Mouse (Mus musculus) forebrain, embryonic 14.5 days (tissue): Measurements from ENCODE around the gene Celf2. TPM values are rescaled to one million over a fixed set of nuclear protein-coding genes. Genes with fewer than 3 reads are reported as not detected.

Experiments used
- ATAC-seq: fragments of 200-750 bp; cut with Nextera tagmentation; 2 replicates; pipeline ENCODE4 v1.8.0; 2017; ENCODE audit warnings: mild to moderate bottlenecking, moderate library complexity
- DNase-seq: peaks from one replicate; pipeline ENCODE4 v3.0.0-alpha.2; 2015; ENCODE audit warnings: low spot score
- H3K27ac ChIP-seq: fragments of 300-500 bp; sonication (generic); 2 replicates; pipeline ENCODE4 v1.5.1; 2014; ENCODE audit warnings: low read depth, mild to moderate bottlenecking, control low read depth, low read length, moderate library complexity
- H3K27me3 ChIP-seq: fragments of 300-500 bp; sonication (generic); replicated peaks from 2 replicates; pipeline ENCODE4 v1.6.1; 2014; ENCODE audit warnings: low read length, control low read depth, mixed read lengths; ENCODE audit not compliant: control insufficient read depth, insufficient read depth
- H3K36me3 ChIP-seq: fragments of 300-500 bp; sonication (generic); 2 replicates; pipeline ENCODE4 v1.6.1; 2014; ENCODE audit warnings: low read length, control low read depth; ENCODE audit not compliant: control insufficient read depth, insufficient read depth
- H3K4me1 ChIP-seq: fragments of 300-500 bp; sonication (generic); 2 replicates; pipeline ENCODE4 v1.6.1; 2014; ENCODE audit warnings: antibody characterized with exemption, low read length, control low read depth; ENCODE audit not compliant: control insufficient read depth, insufficient read depth
- H3K4me2 ChIP-seq: fragments of 300-500 bp; sonication (generic); 2 replicates; pipeline ENCODE4 v1.6.1; 2014; ENCODE audit warnings: mild to moderate bottlenecking, control low read depth, low read length
- H3K4me3 ChIP-seq: fragments of 300-500 bp; sonication (generic); 2 replicates; pipeline ENCODE4 v1.5.1; 2014; ENCODE audit warnings: low read depth, low read length, control low read depth
- H3K9ac ChIP-seq: fragments of 300-500 bp; sonication (generic); 2 replicates; pipeline ENCODE4 v1.6.1; 2014; ENCODE audit warnings: mild to moderate bottlenecking, low read length, control low read depth, moderate library complexity
- H3K9me3 ChIP-seq: fragments of 300-500 bp; sonication (generic); replicated peaks from 2 replicates; pipeline ENCODE4 v1.6.1; 2016; ENCODE audit warnings: low read length, control low read depth, mixed read lengths; ENCODE audit not compliant: control insufficient read depth
- WGBS: fragments of 180-500 bp; shearing (Covaris S2); extraction: QIAGEN DNeasy Blood & Tissue Kit; methylation state at CpG from one replicate; pipeline ENCODE4 v1.1.7; 2014; 5-methylcytosine and 5-hydroxymethylcytosine counted together
- polyA plus RNA-seq: library from polyadenylated mRNA; unstranded; fragments of >200 nt; fragmentation: Nextera tagmentation; extraction: Ambion mirVana; gene quantifications from 2 replicates; pipeline ENCODE4 v1.2.1, GENCODE M21; 2014

Gene Celf2
- polyA plus RNA-seq, 1 experiment from 2014 or later, result 198 TPM

DNA sequence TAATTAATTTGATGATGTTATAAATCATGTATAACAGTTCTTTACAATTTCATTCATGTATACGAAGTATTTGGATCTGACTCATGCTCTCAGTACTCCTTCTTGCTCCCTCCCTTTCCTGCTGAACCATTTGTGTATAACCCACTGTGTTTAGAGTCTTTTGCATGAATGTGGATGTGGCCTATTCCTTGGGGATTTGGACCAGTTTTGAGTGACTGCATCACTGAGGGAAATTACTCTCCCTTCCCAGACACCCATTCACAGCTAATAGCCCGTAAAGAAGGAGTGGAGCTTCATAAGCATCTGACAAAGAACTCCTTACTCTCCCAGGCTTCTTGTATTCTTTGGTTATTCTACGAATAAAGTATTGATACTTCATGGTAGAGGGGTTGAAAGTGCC, 189.6 kb downstream of the Celf2 start:
- H3K9me3 ChIP-seq, result no peaks in the 10 kb centered on the region
- H3K4me3 ChIP-seq, result no peak overlapping the region
- peaks cover 5% of the 10 kb centered on the region; the same call in 1 of the 2 replicates for H3K4me1 ChIP-seq
- 6% methylated on average over 3 of the region's 3 CpGs for WGBS
- H3K9ac ChIP-seq, result no peak overlapping the region
- H3K27ac ChIP-seq, result peak overlapping the region; percentile 21; the same call in 1 of the 2 replicates
- DNase-seq (peak; percentile 65), ATAC-seq (peak; percentile 72)
- H3K36me3 ChIP-seq, result no peaks in the 10 kb centered on the region
- H3K27me3 ChIP-seq, result no peaks in the 10 kb centered on the region
- no peak overlapping the region for H3K4me2 ChIP-seq

DNA sequence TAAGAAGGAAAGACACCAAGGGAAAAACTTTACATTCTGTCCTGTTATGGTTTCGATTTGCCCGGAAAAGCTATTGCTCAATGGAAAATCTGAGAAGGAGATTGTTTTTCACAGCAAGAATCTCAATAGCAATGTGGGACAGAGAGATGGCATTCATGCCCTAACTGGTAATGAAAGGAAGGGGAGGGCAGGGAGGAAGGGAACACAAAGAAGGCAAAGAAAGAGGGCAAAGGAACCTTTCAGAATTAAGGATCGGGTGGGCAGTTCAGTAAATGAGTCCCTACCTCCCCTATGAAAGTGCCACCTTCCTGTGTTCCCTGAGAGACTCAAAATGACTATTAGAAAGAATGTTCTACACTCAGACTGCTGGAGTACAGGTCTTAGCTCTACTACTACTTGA, 197.6 kb downstream of the Celf2 start:
- H3K4me3 ChIP-seq, result no peak overlapping the region
- peak overlapping the region; percentile 12; the same call in 1 of the 2 replicates for H3K4me2 ChIP-seq
- H3K27ac ChIP-seq, result no peak overlapping the region
- no peaks in the 10 kb centered on the region for H3K9me3 ChIP-seq
- no peaks in the 10 kb centered on the region for H3K36me3 ChIP-seq
- H3K4me1 ChIP-seq, result peaks cover 31% of the 10 kb centered on the region
- DNase-seq, result peak; percentile 34
- ATAC-seq, result no peak
- 8% methylated on average over 3 of the region's 3 CpGs for WGBS
- H3K27me3 ChIP-seq, result no peaks in the 10 kb centered on the region
- H3K9ac ChIP-seq, result no peak overlapping the region

DNA sequence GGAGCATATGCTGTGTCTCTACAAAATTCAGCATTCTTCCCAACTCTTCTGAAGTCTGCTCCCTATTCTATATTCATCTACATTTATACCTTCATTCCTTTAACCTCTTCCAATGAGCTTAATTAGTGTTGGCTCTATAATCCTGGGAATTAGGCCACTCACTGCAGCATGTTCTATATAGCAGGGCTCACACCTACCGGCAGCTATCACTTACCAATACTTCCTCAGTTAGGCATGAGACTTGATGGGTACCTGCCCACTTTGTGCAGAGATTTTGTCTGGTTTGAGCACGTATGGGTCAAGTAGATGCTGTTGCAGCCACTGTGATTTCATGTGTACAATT, 198.6 kb downstream of the Celf2 start:
- H3K36me3 ChIP-seq, result no peaks in the 10 kb centered on the region
- ATAC-seq, result peak; percentile 40; the same call in 1 of the 2 replicates
- 16% methylated on average over 2 of the region's 2 CpGs for WGBS
- H3K27ac ChIP-seq, result 0 out of 2 replicates have a peak overlapping the region, but pooled peaks have one; percentile 2
- H3K9me3 ChIP-seq, result no peaks in the 10 kb centered on the region
- no peak overlapping the region for H3K4me2 ChIP-seq
- no peak overlapping the region for H3K4me3 ChIP-seq
- H3K4me1 ChIP-seq, result peaks cover 31% of the 10 kb centered on the region
- DNase-seq, result peak; percentile 32
- H3K9ac ChIP-seq, result no peak overlapping the region
- H3K27me3 ChIP-seq, result no peaks in the 10 kb centered on the region

DNA sequence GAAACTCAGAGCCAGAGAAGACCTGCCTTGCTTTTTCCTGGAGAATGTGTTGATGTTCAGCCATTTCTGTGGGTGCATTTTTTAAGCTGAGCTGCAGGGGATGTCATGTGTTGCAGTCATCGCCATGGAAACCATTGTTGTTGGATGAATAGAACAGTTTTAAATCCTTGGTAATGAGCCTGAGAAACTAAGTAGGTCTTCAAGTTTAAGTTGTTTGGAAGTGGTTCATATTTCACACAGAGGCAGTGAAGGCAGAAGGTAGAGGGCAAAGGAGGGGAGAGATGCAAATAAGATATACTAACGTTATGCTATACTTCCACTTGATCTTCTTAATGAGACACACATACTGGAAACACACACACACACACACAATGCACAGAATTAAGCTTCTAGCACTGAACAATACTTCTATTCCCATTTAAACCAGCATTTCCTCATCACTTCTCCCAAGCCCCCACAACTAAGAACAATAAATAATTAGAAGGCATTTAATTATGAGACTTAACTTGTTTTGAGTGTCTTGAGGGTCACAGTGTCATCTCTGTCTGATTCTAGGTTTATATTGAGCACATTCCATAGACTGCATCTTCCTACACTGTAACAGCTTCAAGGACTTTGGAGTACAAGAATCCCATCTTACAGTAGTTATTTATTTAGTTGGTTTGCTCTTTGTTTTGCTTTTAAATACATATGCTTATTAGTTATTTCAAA, 199.1 kb downstream of the Celf2 start:
- peak overlapping the region; percentile 55 for H3K27ac ChIP-seq
- 3% methylated on average over 2 of the region's 2 CpGs for WGBS
- H3K4me3 ChIP-seq, result no peak overlapping the region
- H3K27me3 ChIP-seq, result no peaks in the 10 kb centered on the region
- no peak overlapping the region for H3K9ac ChIP-seq
- DNase-seq (peak; percentile 93), ATAC-seq (peak; percentile 80)
- no peaks in the 10 kb centered on the region for H3K36me3 ChIP-seq
- no peaks in the 10 kb centered on the region for H3K9me3 ChIP-seq
- H3K4me1 ChIP-seq, result peaks cover 31% of the 10 kb centered on the region
- 0 out of 2 replicates have a peak overlapping the region, but pooled peaks have one; percentile 0 for H3K4me2 ChIP-seq

DNA sequence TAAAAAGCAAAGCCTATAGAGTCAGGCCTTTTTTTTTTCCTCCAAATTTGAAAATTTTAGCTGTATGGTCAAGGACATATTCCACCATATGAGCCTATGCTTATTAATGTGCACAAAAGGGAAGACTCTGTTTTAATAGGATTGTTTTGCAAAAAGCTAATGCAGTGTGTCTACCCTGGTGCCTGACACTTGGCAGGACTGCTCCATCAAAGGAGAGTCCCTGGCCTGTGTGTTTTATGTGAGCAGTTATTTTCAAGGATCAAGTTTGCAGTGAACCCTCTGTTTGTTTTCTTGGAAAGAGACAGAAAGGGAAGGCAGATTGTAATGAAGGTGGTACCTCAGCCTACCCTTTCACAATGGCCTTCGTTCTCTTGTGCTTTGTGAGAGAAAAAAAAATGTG, 200.0 kb downstream of the Celf2 start:
- Histone ChIP-seq H3K4me1 (peaks cover 31% of the 10 kb centered on the region), H3K9ac (no peak overlapping the region), H3K36me3 (no peaks in the 10 kb centered on the region), H3K27ac (peak overlapping the region; percentile 56; the same call in 1 of the 2 replicates), H3K4me2 (no peak overlapping the region), H3K27me3 (no peaks in the 10 kb centered on the region), H3K4me3 (no peak overlapping the region), H3K9me3 (no peaks in the 10 kb centered on the region)
- ATAC-seq (0 out of 2 replicates have a peak, but pooled peaks have one; percentile 15), DNase-seq (peak; percentile 35)
- 5% methylated on average over 1 of the region's 1 CpGs for WGBS

DNA sequence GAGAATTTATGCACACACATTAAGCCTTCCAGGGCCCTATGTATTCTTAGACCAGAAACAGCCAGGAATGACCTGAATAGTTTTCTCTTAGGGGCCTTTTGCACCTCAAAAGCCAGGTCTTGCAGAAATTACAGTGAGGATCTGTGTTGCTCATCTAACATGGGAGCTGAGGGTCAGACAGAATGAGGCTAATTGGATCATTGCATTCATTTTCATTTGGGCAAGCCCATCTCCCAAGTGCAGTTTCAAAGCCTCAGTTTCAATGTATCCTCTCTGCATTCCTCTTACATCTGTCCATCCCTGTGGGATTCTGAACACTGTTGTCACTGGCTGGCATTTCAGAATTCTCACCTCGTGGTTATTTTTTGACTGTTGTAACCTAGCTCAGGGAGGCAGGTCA, 200.6 kb downstream of the Celf2 start:
- WGBS, result 9% methylated on average over 1 of the region's 1 CpGs
- no peaks in the 10 kb centered on the region for H3K36me3 ChIP-seq
- ATAC-seq, result peak; percentile 13; the same call in 1 of the 2 replicates

DNA sequence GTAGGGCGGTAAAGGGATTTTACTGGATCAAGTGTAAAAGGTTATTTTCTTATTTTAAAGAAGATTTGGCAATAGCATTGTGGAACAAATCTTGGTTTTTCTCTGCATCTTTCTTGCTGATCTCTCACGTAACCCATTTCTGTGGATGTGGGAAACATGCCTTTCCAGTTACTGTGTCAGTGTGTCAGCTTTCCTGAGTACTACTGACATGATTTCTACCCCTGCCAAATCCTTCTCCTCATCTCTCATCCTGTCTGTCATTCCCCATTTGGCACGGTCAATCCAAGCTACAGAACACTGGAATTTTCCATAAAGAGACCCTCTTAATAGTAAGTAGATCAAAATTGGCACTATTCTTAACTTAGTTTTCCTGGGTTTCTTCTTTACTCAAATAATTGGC, 221.9 kb downstream of the Celf2 start:
- Histone ChIP-seq H3K36me3 (no peaks in the 10 kb centered on the region), H3K9me3 (no peaks in the 10 kb centered on the region), H3K27me3 (no peaks in the 10 kb centered on the region), H3K27ac (no peak overlapping the region), H3K4me3 (no peak overlapping the region), H3K9ac (no peak overlapping the region), H3K4me2 (no peak overlapping the region), H3K4me1 (no peaks in the 10 kb centered on the region)
- no peak for DNase-seq
- WGBS, result 84% methylated on average over 3 of the region's 3 CpGs
- no peak for ATAC-seq

More for the DNA sequence above, 200.6 kb downstream of the Celf2 start:
- Histone ChIP-seq H3K4me2 (no peak overlapping the region), H3K9me3 (no peaks in the 10 kb centered on the region), H3K4me1 (peaks cover 31% of the 10 kb centered on the region), H3K27me3 (no peaks in the 10 kb centered on the region), H3K4me3 (no peak overlapping the region), H3K9ac (no peak overlapping the region), H3K27ac (peak overlapping the region; percentile 56; the same call in 1 of the 2 replicates)
- peak; percentile 28 for DNase-seq

DNA sequence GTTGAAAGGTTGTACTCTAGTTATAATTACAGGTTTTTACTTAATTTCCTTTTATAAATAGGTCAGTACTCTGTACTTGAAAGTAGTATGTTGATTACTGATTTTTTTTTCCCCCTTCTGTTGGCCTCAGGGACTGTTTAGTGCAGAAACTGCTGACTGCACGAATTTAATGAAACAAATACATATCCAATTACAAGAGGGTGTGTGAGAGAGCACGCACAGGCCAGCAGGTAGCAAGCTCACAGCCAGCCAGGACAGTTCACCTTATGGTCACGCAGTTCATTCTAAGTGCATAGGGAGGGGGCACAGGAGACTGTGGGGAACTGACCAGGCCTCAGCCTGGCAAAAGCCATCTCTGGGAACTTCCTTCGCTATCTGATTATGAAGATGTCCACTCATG, 236.1 kb downstream of the Celf2 start:
- Histone ChIP-seq H3K4me1 (no peaks in the 10 kb centered on the region), H3K4me2 (no peak overlapping the region), H3K9me3 (no peaks in the 10 kb centered on the region), H3K36me3 (no peaks in the 10 kb centered on the region), H3K27me3 (no peaks in the 10 kb centered on the region), H3K27ac (no peak overlapping the region), H3K9ac (no peak overlapping the region), H3K4me3 (no peak overlapping the region)
- DNase-seq, result no peak
- WGBS, result 65% methylated on average over 4 of the region's 4 CpGs
- ATAC-seq, result no peak

DNA sequence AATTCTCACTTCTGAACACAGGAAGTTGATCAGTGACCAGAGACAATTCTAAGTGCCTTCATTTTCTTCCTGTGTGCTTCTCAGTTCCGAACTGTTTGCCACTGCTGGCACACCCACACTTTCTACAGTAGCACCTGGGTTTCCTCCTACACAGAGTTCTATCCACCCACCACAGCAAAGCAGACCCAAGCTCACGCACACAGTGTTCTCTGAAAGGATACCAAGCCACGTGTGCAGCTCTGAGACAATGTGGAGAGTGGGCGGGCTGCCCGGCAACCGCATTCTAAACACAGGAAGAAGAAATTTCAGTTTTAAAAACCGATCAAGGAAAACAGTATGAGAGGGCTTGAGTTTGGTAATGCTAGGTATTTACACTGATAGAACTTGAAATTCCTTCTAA, 239.3 kb downstream of the Celf2 start:
- no peaks in the 10 kb centered on the region for H3K27me3 ChIP-seq
- no peak overlapping the region for H3K27ac ChIP-seq
- H3K4me1 ChIP-seq, result no peaks in the 10 kb centered on the region
- no peak for ATAC-seq
- H3K9ac ChIP-seq, result no peak overlapping the region
- DNase-seq, result no peak
- no peak overlapping the region for H3K4me3 ChIP-seq
- H3K9me3 ChIP-seq, result no peaks in the 10 kb centered on the region
- WGBS, result 84% methylated on average over 7 of the region's 7 CpGs
- H3K36me3 ChIP-seq, result no peaks in the 10 kb centered on the region
- H3K4me2 ChIP-seq, result no peak overlapping the region
